In genomic region chr7:143830399-143830798, GRCm38 (mm10) we compare ENCODE assay signal across 9 mouse cellular contexts. TPM values are rescaled to one million over a fixed set of nuclear protein-coding genes. Genes with fewer than 3 reads are reported as not detected.
DNase-seq lines count a peak whose midpoint lies in the region; ATAC-seq and TF ChIP-seq lines count a peak whose summit lies in the region.
"Had no signal": no experiment of that assay in that cellular context is flagged by ENCODE, and none has a peak within 500 bp of the region (broad histone marks: within the 10 kb centered on the region; RNA-seq: fewer than 3 reads in every experiment).

No protein-coding gene starts in this region.

- H3K4me1 ChIP-seq in E14TG2a.4 (replicated peaks; ENCODE audit: low read depth, low read length): peaks cover 52% of the 10 kb centered on the region
- H3K4me1 ChIP-seq in forebrain, embryonic 16.5 days (replicated peaks; ENCODE audit: control insufficient read depth, insufficient read depth, low read length): peaks cover 45% of the 10 kb centered on the region
- peaks cover 48% of the 10 kb centered on the region for H3K4me1 ChIP-seq in liver, embryonic 15.5 days (replicated peaks)

- TF ChIP-seq CTCF in E14TG2a.4 (conservative IDR thresholded peaks at IDR 0.05; ENCODE audit: low read length): no peak

- H3K27ac ChIP-seq in forebrain, embryonic 16.5 days (ENCODE audit: low read length): peak overlapping the region; percentile 74
- H3K27ac ChIP-seq in liver, embryonic 15.5 days (replicated peaks): 0 out of 2 replicates have a peak overlapping the region, but pooled peaks have one; percentile 25

- no peak for DNase-seq in frontal cortex, postnatal 14 days (ENCODE audit: low spot score in 2 of 2)
- DNase-seq in c-Kit-positive CD71-positive TER-119-positive erythroid progenitor cells, embryonic 14.5 days (ENCODE audit: low spot score): no peak
- no peak for DNase-seq in left cerebral cortex, postnatal 36 days (ENCODE audit: low spot score in 2 of 2)
- no peak for DNase-seq in frontal cortex, postnatal 36 days (ENCODE audit: low spot score in 2 of 2)

- ATAC-seq in frontal cortex, adult (ENCODE audit: low TSS enrichment): 0 out of 2 replicates have a peak, but pooled peaks have one; percentile 0
- peak; percentile 27 for ATAC-seq in forebrain, embryonic 16.5 days
- ATAC-seq in liver, embryonic 15.5 days (ENCODE audit: insufficient read depth): no peak; the same call in 1 of the 2 replicates

- peaks cover 43% of the 10 kb centered on the region for H3K36me3 ChIP-seq in E14TG2a.4 (ENCODE audit: insufficient read depth, low read length)
- H3K36me3 ChIP-seq in forebrain, embryonic 16.5 days (ENCODE audit: control insufficient read depth, insufficient read depth): no peaks in the 10 kb centered on the region
- no peaks in the 10 kb centered on the region for H3K36me3 ChIP-seq in liver, embryonic 15.5 days (replicated peaks)

- H3K4me3 ChIP-seq in E14TG2a.4 (replicated peaks; ENCODE audit: low read length): peak overlapping the region; percentile 88
- peak overlapping the region; percentile 72 for H3K4me3 ChIP-seq in forebrain, embryonic 16.5 days (replicated peaks; ENCODE audit: low read length)
- peak overlapping the region; percentile 80 for H3K4me3 ChIP-seq in liver, embryonic 15.5 days (replicated peaks)

- H3K9ac ChIP-seq in forebrain, embryonic 16.5 days (replicated peaks; ENCODE audit: low read depth, low read length): peak overlapping the region; percentile 77
- peak overlapping the region; percentile 74 for H3K9ac ChIP-seq in liver, embryonic 15.5 days

- intact Hi-C loops in left cerebral cortex, postnatal 36 days (cut with DNase I): no loop called here

- H3K9me3 ChIP-seq in E14TG2a.4 (ENCODE audit: low read length): no peaks in the 10 kb centered on the region
- H3K9me3 ChIP-seq in forebrain, embryonic 16.5 days (ENCODE audit: control insufficient read depth, low read length): no peaks in the 10 kb centered on the region
- H3K9me3 ChIP-seq in liver, embryonic 15.5 days (replicated peaks): no peaks in the 10 kb centered on the region

- peak overlapping the region; percentile 69 for H3K4me2 ChIP-seq in forebrain, embryonic 16.5 days (ENCODE audit: low read length)
- peak overlapping the region; percentile 89 for H3K4me2 ChIP-seq in liver, embryonic 15.5 days

- H3K27me3 ChIP-seq in E14TG2a.4 (ENCODE audit: insufficient read depth, low read length): no peaks in the 10 kb centered on the region
- no peaks in the 10 kb centered on the region for H3K27me3 ChIP-seq in forebrain, embryonic 16.5 days (replicated peaks; ENCODE audit: control insufficient read depth, insufficient read depth, low read length)
- H3K27me3 ChIP-seq in liver, embryonic 15.5 days: no peaks in the 10 kb centered on the region

- WGBS in forebrain, embryonic 16.5 days: 13% methylated on average over 6 of the region's 6 CpGs
- WGBS in liver, embryonic 15.5 days (ENCODE audit: insufficient replicate concordance): 9% methylated on average over 6 of the region's 6 CpGs

RNA-seq across cellular contexts. Expression of gene Dhcr7, which starts 7.5 kb away (rescaled TPM):
- 51.8 and 61.8 TPM in 2 replicates for polyA plus RNA-seq in forebrain, embryonic 16.5 days (2015; fragmentation: Nextera tagmentation; extraction: Ambion mirVana)
- polyA plus RNA-seq in liver, embryonic 15.5 days (2015; fragmentation: Nextera tagmentation; extraction: Ambion mirVana): 57.2 and 66.0 TPM in 2 replicates
- total RNA-seq in left cerebral cortex, postnatal 36 days (2021): 10 to 100 TPM; 38.3 to 42.2 TPM

RNA-seq across cellular contexts. Expression of gene Nadsyn1, which starts 7.8 kb away (rescaled TPM):
- 5.7 and 6.1 TPM in 2 replicates for polyA plus RNA-seq in forebrain, embryonic 16.5 days (2015; fragmentation: Nextera tagmentation; extraction: Ambion mirVana)
- polyA plus RNA-seq in liver, embryonic 15.5 days (2015; fragmentation: Nextera tagmentation; extraction: Ambion mirVana): 8.8 and 9.5 TPM in 2 replicates
- 1 to 10 TPM; 5.1 to 7.1 TPM for total RNA-seq in left cerebral cortex, postnatal 36 days (2021)

RNA-seq across cellular contexts. Expression of gene Gm498, which starts 36.2 kb away (rescaled TPM):
- not detected in 2 replicates for polyA plus RNA-seq in forebrain, embryonic 16.5 days (2015; fragmentation: Nextera tagmentation; extraction: Ambion mirVana)
- not detected in 2 replicates for polyA plus RNA-seq in liver, embryonic 15.5 days (2015; fragmentation: Nextera tagmentation; extraction: Ambion mirVana)
- total RNA-seq in left cerebral cortex, postnatal 36 days (2021): not detected
- total RNA-seq: hematopoietic stem cell, adult 5-6 weeks had no signal

RNA-seq across cellular contexts. Expression of gene Mrgpre, which starts 46.1 kb away (rescaled TPM):
- 4.0 and 5.8 TPM in 2 replicates for polyA plus RNA-seq in forebrain, embryonic 16.5 days (2015; fragmentation: Nextera tagmentation; extraction: Ambion mirVana)
- polyA plus RNA-seq in liver, embryonic 15.5 days (2015; fragmentation: Nextera tagmentation; extraction: Ambion mirVana): 0.48 and 0.52 TPM in 2 replicates
- total RNA-seq in left cerebral cortex, postnatal 36 days (2021): 1 to 10 TPM; 6.7 to 7.1 TPM
